Mouse (Mus musculus): ENCODE data around the gene Stat5b. TPM values are rescaled to one million over a fixed set of nuclear protein-coding genes. Genes with fewer than 3 reads are reported as not detected.

The Stat5b gene
- total and polyA plus RNA-seq, 3 experiments, result 29.3 to 37.0 (median 32.3) TPM

GRCm38 (mm10) chr11:100738066-100738604, 112.4 kb downstream of the Stat5b start, which contains the start of gene Rab5c (continued):
- TF ChIP-seq ZC3H11A (IDR thresholded peaks at IDR 0.05; ENCODE audit: low read depth, low read length), result no peak
- peak; percentile 81; the same call in 1 of the 2 replicates for TF ChIP-seq MAZ (IDR thresholded peaks at IDR 0.05; ENCODE audit: low read depth, low read length)
- peak; percentile 87 for TF ChIP-seq NELFE (IDR thresholded peaks at IDR 0.05; ENCODE audit: low read depth, low read length)
- peak; percentile 96 for TF ChIP-seq KAT2A (conservative IDR thresholded peaks at IDR 0.05; ENCODE audit: low read depth, low read length)
- TF ChIP-seq MXI1 (IDR thresholded peaks at IDR 0.05; ENCODE audit: low read depth, low read length), result peak; percentile 89
- TF ChIP-seq E2F4 (IDR thresholded peaks at IDR 0.05; ENCODE audit: borderline replicate concordance, low read depth, low read length), result peak; percentile 96
- TF ChIP-seq RCOR1 (IDR thresholded peaks at IDR 0.05; ENCODE audit: low read depth, low read length), result no peak
- TF ChIP-seq UBTF (IDR thresholded peaks at IDR 0.05; ENCODE audit: borderline replicate concordance, insufficient read depth, low read depth, low read length), result no peak
- no peak for TF ChIP-seq ZNF384 (IDR thresholded peaks at IDR 0.05; ENCODE audit: low read depth, low read length)
- TF ChIP-seq ETS1 (IDR thresholded peaks at IDR 0.05; ENCODE audit: low read depth, low read length), result peak; percentile 56; the same call in 1 of the 2 replicates
- no peak for TF ChIP-seq POLR2AphosphoS5 (IDR thresholded peaks at IDR 0.05; ENCODE audit: borderline replicate concordance, low read depth, low read length)
- TF ChIP-seq TBP (IDR thresholded peaks at IDR 0.05; ENCODE audit: low read depth, low read length), result no peak; the same call in none of the 2 replicates

DNA sequence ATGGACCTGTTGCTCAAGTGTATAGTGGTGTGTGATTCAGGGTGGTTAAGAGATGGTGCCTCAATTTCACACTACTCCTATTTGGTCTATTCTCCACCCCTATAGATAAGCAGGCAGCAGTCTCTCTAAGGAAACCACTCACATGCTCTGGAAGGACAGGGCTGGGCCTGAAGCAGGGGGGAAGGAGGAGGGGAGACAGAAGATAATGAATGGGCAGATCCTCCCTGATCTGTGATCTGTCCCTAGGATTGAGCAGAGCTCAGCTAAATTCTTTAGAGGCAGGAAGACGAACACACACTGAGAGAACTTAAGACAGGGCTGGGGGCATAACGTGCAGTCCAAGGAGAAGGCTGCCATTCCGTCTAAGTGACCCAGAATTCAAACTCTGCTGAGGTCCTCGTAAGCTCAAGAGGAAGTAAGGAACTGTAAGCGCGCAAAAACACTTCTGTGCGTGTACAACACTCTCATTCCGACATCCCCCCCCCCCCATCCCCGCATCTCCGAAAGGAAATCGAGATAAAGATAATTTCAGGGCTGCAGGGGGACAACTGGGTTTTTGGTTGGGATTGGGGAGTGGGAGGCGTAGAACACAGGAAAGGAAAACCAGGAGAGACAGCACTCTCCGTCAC, 113.3 kb downstream of the Stat5b start:
- Histone ChIP-seq H3K9me3 (replicated peaks; ENCODE audit: insufficient read depth, low read length) (no peaks in the 10 kb centered on the region), H3K79me2 (ENCODE audit: control insufficient read depth, insufficient read depth, low read length, poor library complexity) (peaks cover 54% of the 10 kb centered on the region), H3K27ac (ENCODE audit: control insufficient read depth, low read depth, low read length) (peak overlapping the region; percentile 93), H3K27me3 (ENCODE audit: control insufficient read depth in 1 of 2, insufficient read depth in 2 of 2, low read length in 2 of 2) (no peaks in the 10 kb centered on the region), H3K4me3 (ENCODE audit: control insufficient read depth in 1 of 2, insufficient read depth in 1 of 2, low read depth in 2 of 2, low read length in 2 of 2) (peak overlapping the region; percentile 67 to 96), H3K36me3 (ENCODE audit: control insufficient read depth in 1 of 2, insufficient read depth in 2 of 2, low read length in 2 of 2) (peaks cover 7 to 31% of the 10 kb centered on the region in 2 experiments), H3K4me1 (ENCODE audit: control insufficient read depth in 1 of 2, insufficient read depth in 2 of 2, low read length in 2 of 2) (peaks cover 2 to 24% of the 10 kb centered on the region in 2 experiments; a peak in 3 of 4 replicates), H3K9ac (ENCODE audit: control insufficient read depth, low read depth, low read length, poor library complexity, severe bottlenecking) (peak overlapping the region; percentile 95)
- peak; percentile 97 for DNase-seq (ENCODE audit: low read depth, low spot score)
- TF ChIP-seq ELF1 (IDR thresholded peaks at IDR 0.05; ENCODE audit: low read depth, low read length), result no peak; the same call in none of the 2 replicates
- peak in 1 of 2 experiments; percentile 72; a peak in 2 of 4 replicates for TF ChIP-seq EP300 (IDR thresholded peaks at IDR 0.05; ENCODE audit: low read depth in 1 of 2, low read length in 2 of 2)
- TF ChIP-seq ZMIZ1 (IDR thresholded peaks at IDR 0.05; ENCODE audit: low read depth, low read length), result peak; percentile 97
- peak; percentile 94 for TF ChIP-seq MYC (IDR thresholded peaks at IDR 0.05; ENCODE audit: low read depth, low read length)
- TF ChIP-seq E2F4 (IDR thresholded peaks at IDR 0.05; ENCODE audit: borderline replicate concordance, low read depth, low read length), result no peak
- peak; percentile 99 for TF ChIP-seq SIN3A (IDR thresholded peaks at IDR 0.05; ENCODE audit: low read length)
- TF ChIP-seq GATA1 (IDR thresholded peaks at IDR 0.05; ENCODE audit: low read depth, low read length), result peak; percentile 92
- TF ChIP-seq MAX (IDR thresholded peaks at IDR 0.05; ENCODE audit: low read length), result peak; percentile 89
- TF ChIP-seq ZC3H11A (IDR thresholded peaks at IDR 0.05; ENCODE audit: low read depth, low read length), result no peak
- peak; percentile 65 for TF ChIP-seq TCF12 (IDR thresholded peaks at IDR 0.05; ENCODE audit: low read depth, low read length)
- no peak for TF ChIP-seq CTCF (IDR thresholded peaks at IDR 0.05 in 2 of 3, conservative IDR thresholded peaks at IDR 0.05 in 1 of 3; ENCODE audit: control insufficient read depth in 1 of 3, insufficient read depth in 1 of 3, low read depth in 2 of 3, low read length in 3 of 3, poor library complexity in 1 of 3, severe bottlenecking in 1 of 3)
- no peak for TF ChIP-seq JUND (IDR thresholded peaks at IDR 0.05; ENCODE audit: low read depth, low read length)
- peak; percentile 81; the same call in 1 of the 2 replicates for TF ChIP-seq BHLHE40 (IDR thresholded peaks at IDR 0.05; ENCODE audit: borderline replicate concordance, low read depth, low read length)
- TF ChIP-seq POLR2AphosphoS5 (IDR thresholded peaks at IDR 0.05; ENCODE audit: borderline replicate concordance, low read depth, low read length), result no peak
- peak; percentile 94 for TF ChIP-seq TBP (IDR thresholded peaks at IDR 0.05; ENCODE audit: low read depth, low read length)
- no peak for TF ChIP-seq MEF2A (IDR thresholded peaks at IDR 0.05; ENCODE audit: extremely low read depth, insufficient replicate concordance, low read depth, low read length, poor library complexity, severe bottlenecking)
- peak; percentile 76 for TF ChIP-seq NELFE (IDR thresholded peaks at IDR 0.05; ENCODE audit: low read depth, low read length)
- peak; percentile 86 for TF ChIP-seq MAFK (IDR thresholded peaks at IDR 0.05; ENCODE audit: borderline replicate concordance, low read depth, low read length)
- no peak for TF ChIP-seq RAD21 (IDR thresholded peaks at IDR 0.05; ENCODE audit: low read depth, low read length)
- TF ChIP-seq TAL1 (IDR thresholded peaks at IDR 0.05; ENCODE audit: low read length), result peak; percentile 48; the same call in 1 of the 2 replicates
- no peak; the same call in 1 of the 2 replicates for TF ChIP-seq GABPA (IDR thresholded peaks at IDR 0.05; ENCODE audit: low read depth, low read length)
- no peak for TF ChIP-seq ZKSCAN1 (IDR thresholded peaks at IDR 0.05; ENCODE audit: low read depth, low read length)
- TF ChIP-seq MXI1 (IDR thresholded peaks at IDR 0.05; ENCODE audit: low read depth, low read length), result peak; percentile 98
- TF ChIP-seq POLR2A (IDR thresholded peaks at IDR 0.05; ENCODE audit: control insufficient read depth in 1 of 2, insufficient read depth in 1 of 2, low read depth in 1 of 2, low read length in 2 of 2, poor library complexity in 1 of 2), result peak in 1 of 2 experiments; percentile 95; a peak in 3 of 4 replicates
- 0 out of 2 replicates have a peak, but pooled peaks have one; percentile 7 for TF ChIP-seq ZNF384 (IDR thresholded peaks at IDR 0.05; ENCODE audit: low read depth, low read length)
- peak; percentile 45 for TF ChIP-seq CHD2 (IDR thresholded peaks at IDR 0.05; ENCODE audit: low read length)
- TF ChIP-seq MAZ (IDR thresholded peaks at IDR 0.05; ENCODE audit: low read depth, low read length), result peak; percentile 98

Measured in MEL (cell line).